Mouse (Mus musculus) left cerebral cortex, adult 18-20 months (tissue): ENCODE data around the gene Rhbdd3. TPM values are rescaled to one million over a fixed set of nuclear protein-coding genes. Genes with fewer than 3 reads are reported as not detected.
A peak's percentile ranks its signal among the peaks of the same experiment; 100 is the strongest.
"Not testable (repeated sequence)": the region's sequence is repeated elsewhere in the genome, so short reads cannot be mapped to it uniquely, and the experiment has no call there.

Experiments
- DNase-seq, 2 experiments: peaks; one replicate each; pipeline ENCODE4 v3.0.0; 2021 to 2022; ENCODE audit warnings: low spot score in 2 of 2, mixed read lengths in 1 of 2
- total RNA-seq, 2 experiments: library from RNA; stranded (reverse); gene quantifications; 2 replicates each; pipeline ENCODE4 v1.2.3; 2021

The Rhbdd3 gene
- total RNA-seq, 2 experiments from 2014 or later, result 22.9 to 23.3 TPM

DNA sequence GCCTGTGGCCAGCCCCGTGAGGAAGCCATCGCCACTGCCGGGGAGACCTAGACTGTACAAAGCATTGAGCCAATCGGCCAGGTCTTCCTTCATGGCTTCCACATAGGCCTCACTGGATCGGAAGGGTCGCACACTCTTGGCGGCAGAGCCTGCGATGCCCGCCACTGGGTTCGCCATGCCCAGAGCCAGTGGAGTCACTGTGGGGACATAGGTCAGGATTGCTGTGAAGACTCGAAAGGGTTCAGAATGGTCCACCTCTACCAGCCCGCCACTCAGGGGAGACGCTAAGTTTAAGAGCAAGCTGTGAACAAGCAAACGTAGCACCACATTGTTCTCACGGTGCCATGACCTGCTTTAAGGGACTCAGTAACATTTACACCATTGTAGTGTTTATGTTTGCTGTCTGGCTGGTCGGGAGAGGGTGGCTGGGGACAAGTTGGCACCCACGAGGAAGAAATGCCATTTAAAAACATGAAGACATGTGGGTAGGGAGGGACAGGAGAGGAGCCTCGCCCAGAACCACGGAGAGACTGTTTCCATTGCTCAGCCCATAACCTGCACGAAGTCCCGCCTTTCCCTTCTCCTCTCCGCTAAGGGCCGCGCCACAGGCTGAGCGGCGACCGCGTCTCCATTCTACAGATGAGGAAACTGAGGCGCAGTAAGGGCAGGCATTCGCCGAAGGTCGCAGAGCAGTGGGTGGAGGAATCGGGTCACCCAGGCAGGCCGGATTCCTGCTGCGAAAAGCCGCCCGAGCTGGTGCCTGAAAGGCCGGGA lies 34.3 kb upstream of the Rhbdd3 start:
- peak; percentile 38 to 49 for DNase-seq

DNA sequence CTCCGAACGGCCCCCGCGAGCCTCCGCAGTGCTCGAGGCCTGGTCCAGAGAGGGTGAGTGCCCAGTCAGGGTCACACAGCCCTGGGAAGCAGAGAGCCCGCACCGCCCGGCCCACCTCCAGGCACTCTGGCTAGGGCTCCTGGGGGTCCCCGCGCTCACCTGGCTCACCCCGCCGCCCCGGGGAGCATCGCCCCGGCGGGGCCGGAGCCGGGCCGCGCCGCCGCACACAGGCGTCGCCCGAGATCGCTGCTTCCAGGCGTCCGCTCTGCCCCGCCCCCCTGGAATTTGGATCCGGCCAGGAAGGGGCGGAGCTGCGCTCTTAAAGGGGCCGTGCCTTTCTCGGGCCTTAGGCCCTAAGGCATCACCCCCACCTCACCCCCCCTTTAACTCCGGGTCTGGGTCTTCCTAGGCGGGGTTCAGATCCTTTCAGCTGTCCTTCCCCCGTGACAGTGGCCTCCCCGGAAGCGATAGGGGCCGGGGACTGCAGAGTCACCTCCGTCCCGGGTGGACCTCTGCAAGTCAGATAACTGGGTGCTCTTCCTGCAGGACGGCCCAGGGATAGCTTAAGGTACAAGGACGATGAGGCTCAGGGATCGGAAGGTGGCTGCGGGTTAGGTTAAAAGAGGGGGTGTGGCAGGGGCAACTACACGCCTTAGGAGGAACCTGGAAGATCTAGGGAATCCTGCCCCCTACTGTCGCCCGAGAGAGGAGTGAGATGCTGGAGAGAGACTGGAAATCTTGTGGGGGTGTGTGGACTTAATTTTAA lies 33.5 kb upstream of the Rhbdd3 start, which contains the start of gene Gas2l1:
Gas2l1 (minus strand) TSS at position 272 of the 766 bp plus-strand sequence.
- peak; percentile 87 to 91 for DNase-seq

DNA sequence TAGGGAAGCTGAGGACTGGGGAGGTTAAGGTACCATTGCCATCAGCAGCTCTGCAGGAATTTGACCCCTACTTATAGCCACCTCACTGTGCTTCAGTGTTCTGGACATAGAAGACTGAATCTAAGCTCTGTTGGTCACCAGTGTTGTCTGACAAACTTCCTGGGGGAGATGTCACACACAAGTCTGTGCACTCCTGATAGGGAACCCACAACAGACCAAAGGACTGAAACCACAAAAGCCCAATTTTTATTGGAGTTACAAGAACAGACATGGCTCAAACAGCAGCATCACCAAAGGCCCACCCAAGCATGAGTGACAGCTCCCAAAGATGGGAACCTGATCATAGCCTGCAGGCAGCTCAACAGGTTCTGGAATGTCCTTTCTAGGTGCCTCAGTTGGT lies 31.7 kb upstream of the Rhbdd3 start:
- no peak for DNase-seq

DNA sequence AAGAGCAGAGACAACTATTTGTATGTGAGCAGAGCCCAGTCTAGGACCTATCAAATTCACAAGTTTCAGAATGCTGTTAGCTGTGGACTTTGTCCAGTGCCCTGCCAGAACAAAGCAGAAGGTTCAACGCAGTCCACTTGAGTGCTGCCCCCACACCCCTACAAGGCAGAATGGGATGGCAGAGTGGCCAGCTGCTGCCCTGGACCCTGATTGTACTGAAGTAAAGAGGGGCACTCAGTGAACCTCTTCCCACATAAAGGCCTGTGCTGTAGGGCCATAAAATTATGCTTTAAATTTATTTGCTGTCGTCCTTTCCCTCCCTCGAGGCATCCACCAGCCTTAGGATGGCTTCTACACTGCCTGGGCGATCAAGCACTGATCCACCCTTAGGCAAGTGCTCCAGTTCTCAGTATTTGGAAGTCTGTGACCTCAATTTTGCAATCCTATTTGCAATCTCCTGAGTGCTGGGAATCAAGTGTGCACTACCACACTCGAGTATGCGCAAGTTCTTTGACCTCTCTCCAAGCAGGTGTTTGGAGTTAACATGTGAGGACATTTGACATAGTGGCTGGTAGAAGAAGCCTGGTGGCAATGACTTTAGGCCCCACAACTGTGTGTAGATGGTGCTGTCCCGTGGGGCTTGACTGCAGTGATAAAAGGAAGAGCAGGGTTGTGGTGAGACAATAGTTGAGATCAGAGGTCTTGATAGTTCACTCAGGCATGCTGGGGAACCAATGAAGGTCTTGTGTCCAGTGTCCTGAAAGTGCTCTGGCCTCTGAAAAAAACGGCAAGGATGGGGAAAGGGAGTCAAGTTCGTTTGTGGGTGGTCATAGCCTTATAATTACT lies 30.4 kb upstream of the Rhbdd3 start:
- DNase-seq, result no peak

DNA sequence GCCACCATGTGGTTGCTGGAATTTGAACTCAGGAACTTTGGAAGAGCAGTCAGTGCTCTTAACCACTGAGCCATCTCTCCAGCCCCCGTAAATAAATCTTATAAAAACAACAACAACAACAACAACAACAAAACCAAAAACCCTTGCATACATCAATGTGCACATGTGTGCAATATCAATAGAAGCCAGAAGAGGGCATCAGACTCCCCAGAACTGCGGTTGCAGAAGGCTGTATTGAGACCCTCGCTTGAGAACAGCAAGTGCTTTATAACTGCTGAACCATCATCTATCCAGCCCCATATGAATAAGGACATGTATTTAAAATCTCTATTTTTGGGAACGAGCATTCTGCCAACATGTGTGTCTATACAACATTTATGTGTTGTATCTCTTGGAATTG lies 23.8 kb upstream of the Rhbdd3 start:
- no peak for DNase-seq

DNA sequence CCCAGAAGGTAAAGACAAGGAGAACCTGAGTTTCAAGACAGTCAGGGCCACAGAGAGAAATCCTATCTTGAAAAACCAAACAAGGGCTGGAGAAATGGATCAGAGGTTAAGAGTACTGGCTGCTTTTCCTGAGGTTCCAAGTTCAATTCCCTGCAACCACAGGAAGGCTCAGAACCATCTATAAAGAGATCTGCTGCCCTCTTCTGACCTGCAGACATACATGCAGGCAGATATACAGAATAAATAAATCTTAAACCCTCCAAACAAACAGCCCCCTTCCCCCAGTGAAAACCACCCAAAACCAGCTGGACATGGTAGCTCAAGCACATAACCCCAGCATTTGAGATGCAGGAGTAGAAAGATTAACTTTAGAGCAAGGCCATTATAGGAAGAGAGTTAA lies 23.0 kb upstream of the Rhbdd3 start:
- DNase-seq, result no peak

DNA sequence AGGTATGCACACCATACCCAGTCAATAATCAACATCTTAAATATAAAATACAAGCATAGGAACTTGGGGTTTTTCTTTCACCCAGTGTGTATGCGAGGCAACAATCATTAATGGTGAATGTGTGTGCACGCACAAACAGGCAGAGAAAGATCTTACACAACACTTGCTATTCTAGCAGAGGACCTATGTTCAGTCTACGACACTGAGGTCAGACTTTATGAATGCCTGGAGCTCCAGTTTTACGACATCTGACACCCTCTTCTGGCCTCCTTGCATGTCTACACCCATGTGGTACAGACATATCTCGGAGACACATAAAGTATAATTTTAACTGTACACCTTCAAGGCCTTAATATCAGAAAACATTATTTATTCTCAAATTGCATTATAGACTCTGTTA lies 21.9 kb upstream of the Rhbdd3 start:
- DNase-seq, result not testable (repeated sequence)

DNA sequence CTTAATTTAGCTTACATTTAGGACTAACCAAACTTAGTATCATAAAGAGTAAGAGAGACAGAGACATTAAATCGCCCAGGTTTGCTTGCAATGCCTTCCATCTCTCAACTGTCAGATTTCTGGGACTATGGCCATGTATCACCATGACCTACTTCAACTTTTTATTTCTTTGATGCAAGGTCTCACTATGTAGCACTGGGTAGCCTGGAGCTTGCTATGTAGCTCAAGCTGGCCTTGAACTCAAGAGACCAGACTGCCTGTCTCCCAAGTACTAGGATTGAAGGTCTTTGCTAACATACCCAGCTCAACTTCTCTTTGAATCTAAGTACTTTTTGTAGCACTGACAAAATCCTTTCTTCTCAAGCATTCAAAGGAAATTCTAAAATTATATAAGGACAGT lies 9.6 kb upstream of the Rhbdd3 start:
- DNase-seq, result no peak

DNA sequence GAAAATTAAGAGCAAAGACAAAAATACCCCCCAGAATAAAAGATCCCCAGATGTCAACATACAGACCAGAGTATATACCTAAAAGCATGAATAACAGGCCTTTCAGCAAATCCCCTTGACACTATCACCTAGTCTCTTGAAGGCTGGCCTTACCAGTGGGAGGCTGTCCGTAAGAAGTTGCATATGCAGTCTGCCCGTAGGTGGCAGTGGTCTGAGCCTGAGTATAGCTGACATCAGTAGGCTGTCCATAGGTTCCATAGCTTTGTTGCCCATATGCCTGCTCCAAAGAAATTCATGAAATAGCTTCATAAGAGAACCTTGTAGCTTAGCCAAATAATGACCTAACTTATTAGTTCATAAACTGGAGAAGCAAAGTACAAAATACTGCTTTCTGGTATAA lies 7.0 kb upstream of the Rhbdd3 start:
- no peak for DNase-seq

DNA sequence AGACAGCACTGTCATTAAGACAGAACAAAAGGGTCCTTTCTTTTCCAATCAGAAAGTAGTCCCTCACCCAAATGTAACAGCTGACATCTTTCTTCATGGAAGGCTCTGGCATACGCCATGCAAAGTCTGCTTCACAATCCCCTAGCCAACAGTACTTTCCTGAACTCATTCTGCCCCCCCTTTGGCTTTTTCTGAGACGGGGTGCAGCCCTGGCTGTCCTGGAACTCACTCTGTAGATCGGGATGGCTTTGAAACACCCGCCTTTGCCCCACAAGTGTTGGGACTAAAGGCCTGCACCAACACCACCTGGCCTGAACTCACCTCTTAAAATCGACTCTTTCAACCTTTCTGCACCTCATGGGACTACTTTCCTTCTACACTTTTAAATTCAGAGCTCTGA lies 2.8 kb upstream of the Rhbdd3 start:
- DNase-seq, result no peak

DNA sequence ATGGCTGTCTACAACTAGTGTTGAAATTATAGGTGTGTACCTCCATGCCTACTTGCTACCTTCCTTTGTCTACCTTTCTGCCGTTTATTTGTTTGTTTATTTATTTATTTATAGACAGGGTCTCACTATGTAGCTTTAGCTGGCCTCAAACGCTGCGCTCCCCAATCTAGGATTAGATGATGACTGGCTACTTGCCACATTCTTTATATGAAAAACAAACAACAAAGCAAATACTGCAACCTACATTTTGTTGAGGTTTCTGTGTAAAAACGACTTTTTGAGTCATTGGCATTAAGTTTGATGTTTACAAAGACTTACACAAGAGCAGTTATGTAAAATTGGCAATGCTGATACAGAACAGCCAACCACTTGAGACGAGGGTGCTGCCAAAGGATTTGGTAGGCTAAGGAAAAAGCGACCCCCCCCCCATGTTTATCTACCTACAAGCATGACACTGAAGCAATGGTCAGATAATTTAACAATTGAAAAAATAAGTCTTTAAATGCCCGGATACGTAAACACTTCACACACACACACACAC lies 2.2 kb upstream of the Rhbdd3 start:
- no peak for DNase-seq

DNA sequence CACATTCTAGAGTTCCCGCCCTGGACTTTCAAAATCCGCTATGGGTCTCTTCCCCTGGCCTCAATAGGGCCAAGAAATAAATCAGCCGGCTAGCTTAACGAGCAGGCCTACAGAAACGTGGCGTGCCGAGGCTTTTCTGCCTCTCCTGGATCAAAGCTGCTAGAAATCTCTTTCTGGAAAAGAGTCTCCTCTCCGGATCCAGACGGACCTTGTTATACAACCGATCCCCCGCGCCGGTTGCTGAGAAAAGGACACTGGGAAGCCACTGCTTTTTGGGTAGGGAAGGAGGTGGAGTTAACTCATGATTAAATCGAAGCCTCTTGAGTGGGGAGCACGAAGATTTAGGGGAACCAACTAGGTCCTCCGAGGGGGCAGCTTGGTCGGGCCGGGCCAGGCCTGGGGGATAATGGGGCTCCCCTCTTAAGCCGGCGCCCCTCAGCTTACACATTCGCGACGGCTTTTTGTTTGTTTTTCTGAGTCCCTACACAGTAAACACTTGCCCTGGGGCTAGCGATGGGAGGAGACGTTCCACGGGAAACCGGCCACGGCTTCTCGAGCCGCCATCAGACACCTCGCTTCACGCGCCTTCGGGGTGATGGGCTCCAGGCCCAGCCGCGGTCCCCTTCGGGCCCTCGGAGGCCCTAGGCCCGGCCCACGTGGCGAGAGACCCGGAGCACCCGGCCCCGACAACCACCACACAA lies 541 bp upstream of the Rhbdd3 start:
- peak; percentile 70 to 79 for DNase-seq

DNA sequence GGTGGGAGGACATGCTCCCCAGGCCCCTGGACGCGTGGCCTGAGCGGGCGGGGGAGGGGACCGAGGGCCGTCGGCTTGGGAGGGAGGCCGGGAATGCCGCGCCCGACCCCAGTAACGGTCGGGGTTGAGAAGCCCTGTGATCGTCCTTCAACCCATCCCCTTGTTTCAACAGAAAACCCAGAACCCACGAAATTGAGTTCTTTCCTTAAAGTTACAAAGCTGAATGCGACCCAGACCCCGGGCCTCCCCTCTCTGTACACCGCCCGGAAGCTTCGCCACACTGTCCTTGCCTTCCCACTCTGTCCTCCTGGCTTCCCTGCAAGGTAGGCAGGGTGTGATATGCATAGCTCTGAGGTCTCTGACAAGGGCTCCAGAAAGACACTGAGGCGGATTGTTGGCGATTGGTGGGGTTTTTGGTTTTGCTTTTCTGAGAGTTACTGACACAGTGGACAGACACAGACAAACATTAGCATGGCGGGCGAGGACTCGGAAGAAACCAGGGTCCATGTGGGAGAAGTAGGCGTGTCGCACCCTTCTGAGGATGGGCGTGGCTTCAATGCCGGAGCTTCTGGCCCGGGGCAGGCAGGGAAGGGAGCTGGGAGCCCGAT lies 954 bp downstream of the Rhbdd3 start:
- DNase-seq, result peak; percentile 68 to 83

DNA sequence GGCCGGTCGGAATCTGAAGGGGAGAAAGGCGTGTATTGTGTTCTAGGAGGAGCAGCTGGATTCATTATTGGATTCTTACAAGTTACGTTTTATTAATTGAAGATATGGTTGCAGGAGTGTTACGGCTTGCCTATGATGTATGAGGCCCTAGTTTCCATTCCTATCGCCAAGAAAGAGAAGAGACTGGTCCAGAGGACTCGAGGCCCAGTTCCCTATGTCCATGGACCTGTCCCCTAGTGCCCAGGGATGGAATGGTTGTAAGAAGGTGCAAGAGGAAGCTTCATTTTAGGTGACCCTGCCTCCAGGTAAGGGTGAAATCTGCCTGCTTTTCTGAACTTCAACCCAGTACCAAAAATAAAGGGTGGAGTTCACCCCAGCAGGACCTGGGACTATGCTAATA lies 1.6 kb downstream of the Rhbdd3 start:
- no peak for DNase-seq

DNA sequence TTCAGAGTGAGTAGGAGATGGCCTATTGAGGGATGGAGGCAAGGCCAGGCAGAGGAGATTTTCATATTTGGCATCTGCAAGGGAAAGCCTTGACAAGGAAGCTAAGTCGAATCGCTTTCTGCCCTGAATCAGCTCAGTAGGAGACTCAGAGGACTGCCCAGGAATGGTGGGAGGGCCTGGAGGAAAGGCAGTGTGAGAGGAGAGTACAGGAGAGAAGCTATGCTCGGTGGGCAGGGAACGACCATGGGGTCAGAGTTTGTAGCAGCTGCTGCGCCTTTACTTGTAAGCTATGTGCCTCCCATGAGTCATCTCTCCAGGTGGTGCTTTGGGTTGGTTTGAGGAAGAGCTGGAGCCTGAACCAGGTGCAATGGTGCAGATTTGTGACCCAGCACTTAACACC lies 2.1 kb downstream of the Rhbdd3 start:
- no peak for DNase-seq

DNA sequence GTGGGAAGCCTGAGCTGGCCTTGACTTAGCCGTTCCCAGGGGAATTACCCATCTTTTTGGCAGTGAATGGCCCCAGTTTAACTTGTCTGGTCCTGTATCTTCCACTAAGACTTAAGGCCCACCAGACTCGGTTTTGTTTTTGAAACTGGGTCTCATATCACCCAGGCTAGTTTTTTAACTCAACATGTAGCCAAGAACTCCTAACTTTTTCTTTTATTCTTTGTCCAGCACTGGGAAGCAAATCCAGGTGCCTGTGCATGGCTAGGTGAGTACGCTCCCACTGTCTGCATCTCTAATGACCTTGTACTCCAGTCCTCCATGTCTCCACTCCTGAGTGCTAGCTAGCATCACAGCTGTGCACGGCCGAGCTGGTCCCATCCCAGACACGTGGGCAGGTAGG lies 2.9 kb downstream of the Rhbdd3 start:
- DNase-seq, result no peak

DNA sequence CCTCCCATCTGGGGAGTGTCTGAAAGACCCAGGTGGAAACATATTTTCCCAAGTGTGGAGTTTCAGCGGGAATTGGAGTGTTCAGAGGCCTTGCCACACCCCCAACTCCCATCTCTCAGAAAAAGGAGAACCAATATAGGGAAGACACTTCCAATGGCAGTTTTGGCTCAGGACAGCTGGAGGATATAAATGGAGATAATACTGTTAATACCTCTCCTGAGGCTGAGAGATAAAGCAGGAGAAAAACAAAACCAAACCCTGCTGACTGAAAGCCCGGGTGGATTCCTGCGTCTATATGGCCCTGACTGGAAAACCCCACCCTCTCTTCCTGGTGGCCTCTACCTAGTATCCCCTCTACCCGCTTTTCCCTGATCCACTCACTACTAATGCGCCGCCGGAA lies 3.7 kb downstream of the Rhbdd3 start:
- no peak for DNase-seq

DNA sequence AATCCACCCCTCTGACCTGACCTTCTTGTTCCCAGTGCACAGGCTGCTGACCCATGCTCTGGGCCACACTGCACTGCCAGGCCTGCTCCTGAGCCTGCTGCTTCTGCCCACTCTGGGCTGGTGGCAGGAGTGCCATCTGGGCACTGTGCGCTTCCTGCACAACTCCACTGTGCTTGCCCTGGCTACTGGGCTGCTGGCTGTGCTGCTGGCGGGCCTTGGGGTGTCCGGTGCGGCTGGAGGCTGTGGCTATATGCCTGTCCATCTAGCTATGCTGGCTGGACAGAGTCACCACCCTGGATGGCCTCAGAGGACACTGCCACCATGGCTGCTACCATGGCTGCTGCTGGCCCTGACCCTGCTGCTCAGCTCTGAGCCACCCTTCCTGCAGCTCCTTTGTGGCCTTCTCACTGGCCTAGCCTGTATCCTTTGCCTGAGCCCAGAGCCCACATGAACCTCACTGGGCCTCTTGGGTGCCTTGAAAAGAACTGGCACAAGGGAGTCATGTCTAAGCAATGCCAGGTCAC lies 5.3 kb downstream of the Rhbdd3 start:
- no peak for DNase-seq

DNA sequence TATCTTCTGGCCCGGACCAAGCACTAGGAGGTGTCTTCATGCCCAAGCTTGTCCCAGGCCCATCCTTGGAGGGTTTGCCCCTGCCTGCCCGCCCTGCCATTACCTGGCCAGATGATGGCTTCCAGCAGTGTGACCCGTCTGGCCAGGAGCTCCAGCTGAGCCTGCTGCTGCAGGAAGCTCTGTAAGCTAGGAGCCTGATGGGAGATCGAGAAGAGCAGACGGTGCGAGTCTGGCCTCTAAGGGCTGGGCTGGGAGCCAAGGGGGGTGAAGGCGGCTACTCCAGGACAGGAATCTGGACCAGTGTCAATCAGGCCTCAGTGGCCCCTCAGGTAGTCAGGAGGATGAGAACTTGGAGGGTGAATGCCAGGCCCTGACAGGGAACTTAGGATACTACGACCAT lies 10.7 kb downstream of the Rhbdd3 start:
- no peak for DNase-seq

DNA sequence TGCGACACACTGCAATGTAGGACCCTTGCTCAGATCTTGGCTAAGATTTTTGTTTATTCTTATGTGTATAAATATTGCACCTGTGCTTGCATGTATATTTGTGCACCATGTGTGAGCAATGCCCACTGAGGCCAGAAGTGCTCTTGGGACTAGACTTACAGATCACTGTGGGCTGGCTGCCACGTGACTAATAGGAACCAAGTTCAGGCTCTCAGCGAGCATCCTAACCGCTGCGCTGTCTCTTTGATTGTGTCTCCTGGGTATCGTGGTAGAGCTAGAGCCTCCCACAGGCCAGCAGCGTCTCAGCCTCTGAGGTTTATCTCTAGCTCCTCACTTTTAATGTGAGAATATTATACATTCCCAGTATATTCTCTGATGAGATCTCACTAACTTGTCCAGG lies 14.9 kb downstream of the Rhbdd3 start:
- no peak for DNase-seq
